Mouse (Mus musculus) fat pad, adult 2 months (tissue): Measurements from ENCODE around the gene Rad23a.
A peak's percentile ranks its signal among the peaks of the same experiment; 100 is the strongest.

Experiments used
- DNase-seq: peaks from one replicate; pipeline ENCODE4 v3.0.0-alpha.2; 2011; ENCODE audit warnings: low read depth, low spot score; ENCODE audit errors: extremely low read depth

The Rad23a gene

GRCm38 (mm10) chr8:84840248-84840999, at the start of gene Rad23a:
TSS of gene Rad23a (minus strand) at chr8:84840665.
- DNase-seq, result peak; percentile 34

DNA sequence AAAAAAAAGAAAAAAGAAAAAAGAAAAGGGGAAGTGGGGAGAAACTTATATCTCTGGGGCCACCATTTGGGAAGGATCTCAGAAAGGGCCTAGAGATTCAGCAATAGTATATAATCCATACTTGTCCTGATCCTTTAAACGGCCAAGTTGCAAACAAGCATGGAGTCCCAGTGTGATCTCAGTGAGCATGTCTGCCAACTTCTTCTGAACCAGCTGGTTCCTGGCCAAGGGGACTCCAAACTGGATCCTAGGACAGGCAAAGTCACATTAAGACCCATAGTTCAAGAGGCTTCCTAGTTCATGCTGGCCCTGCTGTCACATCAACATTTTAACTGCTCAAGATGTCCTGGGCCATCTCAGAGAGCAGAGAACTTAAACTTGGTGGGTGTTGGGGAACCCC, 48.7 kb upstream of the Rad23a start:
- DNase-seq, result no peak

DNA sequence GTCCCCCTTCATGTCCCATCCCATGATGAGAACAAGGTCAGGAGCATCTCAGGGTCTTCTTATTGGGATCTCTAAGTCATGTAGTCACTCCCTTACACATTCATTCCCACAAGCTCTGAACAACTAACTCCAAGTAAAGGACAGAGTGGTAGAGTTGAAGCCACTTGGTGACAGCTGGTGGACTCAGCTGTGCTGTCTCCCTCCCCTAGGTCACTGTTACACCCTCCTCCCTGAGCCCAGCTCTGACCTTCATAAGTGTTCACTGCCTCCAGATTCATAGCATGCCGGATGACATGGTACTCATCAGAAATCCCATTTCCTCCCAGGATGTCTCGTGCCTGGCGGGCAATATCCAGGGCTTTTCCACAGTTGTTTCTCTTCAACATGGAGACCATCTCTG, 47.8 kb upstream of the Rad23a start:
- no peak for DNase-seq

DNA sequence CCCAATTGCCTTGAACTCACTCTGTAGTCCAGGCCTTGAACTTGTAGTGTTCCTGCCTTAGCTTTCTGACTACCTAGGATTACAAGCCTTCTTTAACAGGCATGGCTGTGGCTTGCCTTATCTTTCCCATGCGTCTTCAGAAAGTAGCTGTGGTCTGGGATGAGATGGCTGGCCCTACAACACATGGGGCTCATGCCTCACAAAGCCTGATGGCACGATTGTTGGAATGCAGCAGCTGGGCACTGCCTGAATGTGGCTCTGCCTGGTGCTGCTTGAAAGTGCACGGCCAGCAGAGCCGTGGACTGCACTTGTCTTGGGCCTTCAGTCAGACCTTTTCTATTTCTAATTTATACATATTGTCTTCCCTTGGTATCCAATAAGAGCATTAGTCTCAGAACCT, 44.3 kb upstream of the Rad23a start:
- DNase-seq, result no peak

- DNase-seq, result no peak
These were observed 38.5 kb upstream of the Rad23a start for GRCm38 (mm10) chr8:84878915-84879314.

DNA sequence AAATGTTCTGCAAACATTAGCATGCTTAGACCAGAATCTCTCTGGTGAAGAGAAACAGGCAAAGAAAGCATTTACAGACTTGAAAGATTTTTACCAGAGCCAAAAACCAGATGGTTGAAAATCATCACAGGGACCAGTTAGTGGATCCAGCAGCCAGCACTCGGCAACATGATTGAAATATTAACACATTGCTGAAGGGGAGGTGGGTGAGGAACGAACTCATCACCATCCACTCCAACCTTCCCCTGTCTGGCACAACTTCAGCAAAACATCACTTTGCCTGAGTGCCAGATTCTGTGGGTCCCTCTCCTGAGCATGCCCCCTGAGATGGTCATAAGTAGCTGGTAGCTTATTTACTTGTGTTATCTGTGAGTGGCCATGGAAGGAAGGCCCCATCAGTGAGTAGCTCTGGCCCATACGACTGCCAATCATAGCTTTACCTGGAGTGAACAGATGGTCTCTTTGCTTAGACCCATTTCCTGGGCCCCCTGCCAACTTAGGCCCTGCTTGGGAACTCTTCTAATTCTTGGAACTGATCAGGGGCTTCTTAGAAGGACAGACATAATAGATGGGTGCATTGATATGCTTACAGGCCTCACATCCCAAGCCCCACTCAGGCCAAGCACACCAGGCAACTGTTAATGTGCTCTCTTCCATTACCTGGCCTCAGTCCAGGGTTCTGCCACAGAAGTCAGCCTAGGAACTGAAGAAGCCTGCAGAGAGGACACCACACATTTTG, 37.0 kb upstream of the Rad23a start:
- no peak for DNase-seq

GRCm38 (mm10) chr8:84874339-84874738, 33.9 kb upstream of the Rad23a start:
- no peak for DNase-seq

DNA sequence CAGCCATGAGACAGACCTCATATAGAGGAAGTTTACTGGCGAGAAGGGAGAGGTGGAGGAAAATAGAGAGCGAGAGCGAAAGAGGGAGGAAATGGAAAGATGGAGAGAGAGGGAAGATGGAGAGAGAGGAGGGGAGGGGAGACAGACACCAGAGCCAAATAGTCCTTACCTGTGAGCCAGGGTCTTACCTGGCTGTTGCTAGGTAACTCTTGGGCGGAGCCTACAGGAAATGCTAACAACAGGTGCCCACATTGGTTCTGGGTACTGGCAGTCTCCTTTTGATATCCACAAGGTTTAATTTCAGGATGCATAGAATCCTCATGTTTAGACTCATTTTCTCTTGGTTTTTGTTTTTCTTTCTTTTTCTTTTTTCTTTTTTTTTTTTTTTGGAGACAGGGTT, 32.6 kb upstream of the Rad23a start:
- no peak for DNase-seq

GRCm38 (mm10) chr8:84872309-84872965, 32.0 kb upstream of the Rad23a start:
- DNase-seq, result no peak

- DNase-seq, result no peak
These were observed 31.2 kb upstream of the Rad23a start, which contains the start of gene Syce2 for GRCm38 (mm10) chr8:84871376-84872308. TSS of gene Syce2 (plus strand) at chr8:84872111.

GRCm38 (mm10) chr8:84856864-84857441, 16.5 kb upstream of the Rad23a start, which contains the start of gene Farsa:
TSS of gene Farsa (plus strand) at chr8:84856989.
- DNase-seq, result peak; percentile 45

DNA sequence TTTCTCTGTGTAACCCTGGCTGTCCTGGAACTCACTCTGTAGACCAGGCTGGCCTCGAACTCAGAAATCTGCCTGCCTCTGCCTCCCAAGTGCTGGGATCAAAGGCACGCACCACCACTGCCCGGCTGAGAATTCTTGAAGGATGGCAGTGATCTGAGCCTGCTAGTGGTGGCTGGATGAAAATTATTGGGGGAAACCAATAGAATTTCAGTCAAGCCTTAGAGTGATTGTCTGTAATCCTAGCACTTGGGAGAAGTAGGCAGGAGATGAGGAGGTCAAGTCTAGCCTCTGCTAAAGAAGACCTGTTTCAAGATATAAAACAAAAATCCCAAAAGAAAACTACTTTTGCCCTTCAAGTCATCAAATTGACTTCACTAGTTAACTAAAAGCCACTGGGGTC, 16.0 kb upstream of the Rad23a start:
- no peak for DNase-seq

GRCm38 (mm10) chr8:84847684-84848435, 7.4 kb upstream of the Rad23a start:
- DNase-seq, result no peak

- DNase-seq, result peak; percentile 98
These were observed 6.5 kb upstream of the Rad23a start, which contains the start of gene Calr for GRCm38 (mm10) chr8:84846722-84847572. TSS of gene Calr (minus strand) at chr8:84846934.

GRCm38 (mm10) chr8:84846094-84846721, 5.7 kb upstream of the Rad23a start:
- no peak for DNase-seq

- DNase-seq, result no peak
These were observed 5.1 kb upstream of the Rad23a start for GRCm38 (mm10) chr8:84845355-84846093.

- no peak for DNase-seq
These were observed 4.1 kb upstream of the Rad23a start for GRCm38 (mm10) chr8:84844397-84845070.
